9 mouse cellular contexts compared by ENCODE assay signal in the genomic region with DNA sequence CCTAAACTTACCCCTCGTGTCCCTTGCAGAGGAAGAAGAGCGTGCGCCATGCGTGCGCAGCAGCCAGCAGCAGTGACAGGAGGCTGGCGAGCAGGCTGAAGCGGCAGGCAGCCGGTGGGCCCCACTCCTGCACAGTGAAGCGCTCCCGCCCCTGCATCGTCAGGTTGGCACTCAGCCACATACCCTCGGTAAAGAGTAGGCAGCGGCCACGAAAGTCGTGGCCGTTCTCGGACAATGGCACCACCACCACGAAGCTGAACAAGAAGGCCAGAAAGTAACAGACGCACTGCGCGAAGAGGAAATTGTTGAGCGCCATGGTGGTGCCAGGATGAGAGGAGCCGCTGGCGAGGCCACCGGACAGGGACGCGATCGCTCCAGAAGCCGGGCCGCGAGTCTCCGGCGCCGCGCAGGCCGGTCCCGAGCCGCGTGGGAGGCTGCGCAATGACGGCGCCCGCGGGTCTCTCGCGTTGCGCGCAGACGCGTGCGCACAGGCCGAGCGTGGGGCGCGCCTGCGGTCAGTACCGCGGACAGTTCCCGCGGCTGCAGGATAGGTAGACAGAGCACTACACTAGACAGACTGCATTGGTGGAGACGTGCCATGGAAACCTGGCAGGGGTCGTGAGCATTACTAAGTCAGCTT. TPM values are rescaled to one million over a fixed set of nuclear protein-coding genes. Genes with fewer than 3 reads are reported as not detected.
DNase-seq lines count a peak whose midpoint lies in the region; ATAC-seq and TF ChIP-seq lines count a peak whose summit lies in the region.
"Had no signal": no experiment of that assay in that cellular context is flagged by ENCODE, and none has a peak within 500 bp of the region (broad histone marks: within the 10 kb centered on the region; RNA-seq: fewer than 3 reads in every experiment).

No protein-coding gene starts in this region.

- DNase-seq in layer of hippocampus, adult 11-12 months (ENCODE audit: low spot score), result peak; percentile 62
- no peak for DNase-seq in layer of hippocampus, adult 9-10 months (ENCODE audit: low spot score)
- peak; percentile 43 to 53 for DNase-seq in cerebellum, postnatal 14 days
- DNase-seq in frontal cortex, postnatal 36 days (ENCODE audit: low spot score in 2 of 2), result peak; percentile 77 to 81
- DNase-seq in layer of hippocampus, postnatal 14 days (ENCODE audit: low spot score in 2 of 2), result peak; percentile 43 to 54
- peak; percentile 57 for DNase-seq in stomach, postnatal 0 days (ENCODE audit: low spot score)
- DNase-seq in gastrocnemius, adult 18-20 months (ENCODE audit: low spot score), result no peak

- peak overlapping the region; percentile 34; the same call in 1 of the 2 replicates for H3K9ac ChIP-seq in midbrain, embryonic 12.5 days (replicated peaks)
- H3K9ac ChIP-seq in stomach, postnatal 0 days (ENCODE audit: low read length), result no peak overlapping the region
- H3K9ac ChIP-seq: liver, embryonic 15.5 days had no signal

- no peak for TF ChIP-seq EP300 in stomach, postnatal 0 days (optimal IDR thresholded peaks at IDR 0.05)

- H3K4me3 ChIP-seq in midbrain, embryonic 12.5 days, result peak overlapping the region; percentile 37
- H3K4me3 ChIP-seq in stomach, postnatal 0 days (ENCODE audit: low read depth, low read length), result no peak overlapping the region
- H3K4me3 ChIP-seq: liver, embryonic 15.5 days had no signal

- H3K27me3 ChIP-seq in midbrain, embryonic 12.5 days, result peaks cover 65% of the 10 kb centered on the region
- H3K27me3 ChIP-seq in stomach, postnatal 0 days (ENCODE audit: control insufficient read depth, insufficient read depth, low read length), result no peaks in the 10 kb centered on the region

- no peaks in the 10 kb centered on the region for H3K36me3 ChIP-seq in midbrain, embryonic 12.5 days
- H3K36me3 ChIP-seq in stomach, postnatal 0 days (ENCODE audit: control insufficient read depth, insufficient read depth, low read length), result no peaks in the 10 kb centered on the region
- H3K36me3 ChIP-seq: liver, embryonic 15.5 days had no signal

- H3K9me3 ChIP-seq in midbrain, embryonic 12.5 days, result no peaks in the 10 kb centered on the region
- no peaks in the 10 kb centered on the region for H3K9me3 ChIP-seq in stomach, postnatal 0 days (ENCODE audit: control insufficient read depth, low read length)
- H3K9me3 ChIP-seq: liver, embryonic 15.5 days had no signal

- 2% methylated on average over 62 of the region's 62 CpGs for WGBS in midbrain, embryonic 12.5 days
- 3% methylated on average over 62 of the region's 62 CpGs for WGBS in stomach, postnatal 0 days

- H3K4me2 ChIP-seq in midbrain, embryonic 12.5 days (replicated peaks), result peak overlapping the region; percentile 55
- H3K4me2 ChIP-seq in stomach, postnatal 0 days (replicated peaks; ENCODE audit: low read depth), result peak overlapping the region; percentile 25; the same call in 1 of the 2 replicates
- H3K4me2 ChIP-seq: liver, embryonic 15.5 days had no signal

- ATAC-seq in midbrain, embryonic 12.5 days (ENCODE audit: low FRiP score, low read depth), result peak; percentile 45; the same call in 1 of the 2 replicates
- ATAC-seq in stomach, postnatal 0 days (ENCODE audit: low FRiP score, low TSS enrichment), result peak; percentile 34; the same call in 1 of the 2 replicates

- H3K4me1 ChIP-seq in midbrain, embryonic 12.5 days, result peaks cover 37% of the 10 kb centered on the region
- H3K4me1 ChIP-seq in stomach, postnatal 0 days (replicated peaks; ENCODE audit: control insufficient read depth, insufficient read depth), result no peaks in the 10 kb centered on the region
- H3K4me1 ChIP-seq: liver, embryonic 15.5 days had no signal

- H3K27ac ChIP-seq in midbrain, embryonic 12.5 days (replicated peaks), result peak overlapping the region; percentile 76
- H3K27ac ChIP-seq in stomach, postnatal 0 days (replicated peaks), result no peak overlapping the region
- H3K27ac ChIP-seq: liver, embryonic 15.5 days had no signal

- no peak for TF ChIP-seq CTCF in stomach, postnatal 0 days (IDR thresholded peaks at IDR 0.05; ENCODE audit: low read depth)

RNA-seq across cellular contexts. Expression of gene Tmem179, which starts 5.7 kb away (rescaled TPM):
- total RNA-seq in layer of hippocampus, postnatal 14 days (2021), result 100 to 1,000 TPM; 119 to 130 TPM
- 9.7 and 12.0 TPM in 2 replicates for polyA plus RNA-seq in midbrain, embryonic 12.5 days (2016; fragmentation: Nextera tagmentation; extraction: Ambion mirVana)
- 1.5 and 1.7 TPM in 2 replicates for polyA plus RNA-seq in stomach, postnatal 0 days (2015; fragmentation: Nextera tagmentation; extraction: Ambion mirVana)
- total RNA-seq in gastrocnemius, adult 18-20 months (2021), result not detected

RNA-seq across cellular contexts. Expression of gene A530016L24Rik, which starts 21.6 kb away (rescaled TPM):
- under 1 TPM; 0.45 to 0.67 TPM for total RNA-seq in layer of hippocampus, postnatal 14 days (2021)
- polyA plus RNA-seq in midbrain, embryonic 12.5 days (2016; fragmentation: Nextera tagmentation; extraction: Ambion mirVana), result not detected in 2 replicates
- polyA plus RNA-seq in stomach, postnatal 0 days (2015; fragmentation: Nextera tagmentation; extraction: Ambion mirVana), result not detected in 2 replicates
- total RNA-seq in gastrocnemius, adult 18-20 months (2021), result 1 to 10 TPM; 1.9 to 2.7 TPM
- polyA plus RNA-seq: liver, embryonic 15.5 days had no signal

Comparison
In these comparisons a context has a peak if more than half of its experiments do, and no peak if none do; other contexts are left out.
1. DNase-seq: peak in layer of hippocampus, adult 11-12 months (single experiment), cerebellum, postnatal 14 days (2 of 2), frontal cortex, postnatal 36 days (2 of 2), layer of hippocampus, postnatal 14 days (2 of 2) and stomach, postnatal 0 days (single experiment); none in layer of hippocampus, adult 9-10 months (single experiment) and gastrocnemius, adult 18-20 months (single experiment).
2. RNA of gene Tmem179, which starts 5.7 kb away (total RNA-seq): 119 to 130 TPM in layer of hippocampus, postnatal 14 days; not detected in gastrocnemius, adult 18-20 months; every median in the first group is over 100 times any median in the second.